Mouse (Mus musculus): ENCODE results near the gene Hpse2.

GRCm38 (mm10) chr19:43384978-43385431, 3.1 kb downstream of the Hpse2 start:
- TF ChIP-seq CTCF (conservative IDR thresholded peaks at IDR 0.05; ENCODE audit: low read length) (no peak), NANOG (IDR thresholded peaks at IDR 0.05; ENCODE audit: borderline replicate concordance, low read length) (no peak)

All from E14TG2a.4 (cell line).